Mouse (Mus musculus) layer of hippocampus, postnatal 25 days (tissue): ENCODE results near the gene Qrich1. TPM values are rescaled to one million over a fixed set of nuclear protein-coding genes. Genes with fewer than 3 reads are reported as not detected.

Source experiments
- DNase-seq, 2 experiments: peaks; one replicate each; pipeline ENCODE4 v3.0.0; 2022; ENCODE audit warnings: mixed read lengths in 2 of 2, low spot score in 1 of 2; ENCODE audit errors: extremely low spot score in 1 of 2
- total RNA-seq, 2 experiments: library from RNA; stranded (reverse); gene quantifications; 2 replicates each; pipeline ENCODE4 v1.2.3; 2021

The Qrich1 gene
- total RNA-seq, 2 experiments from 2014 or later: 133 to 142 TPM

DNA sequence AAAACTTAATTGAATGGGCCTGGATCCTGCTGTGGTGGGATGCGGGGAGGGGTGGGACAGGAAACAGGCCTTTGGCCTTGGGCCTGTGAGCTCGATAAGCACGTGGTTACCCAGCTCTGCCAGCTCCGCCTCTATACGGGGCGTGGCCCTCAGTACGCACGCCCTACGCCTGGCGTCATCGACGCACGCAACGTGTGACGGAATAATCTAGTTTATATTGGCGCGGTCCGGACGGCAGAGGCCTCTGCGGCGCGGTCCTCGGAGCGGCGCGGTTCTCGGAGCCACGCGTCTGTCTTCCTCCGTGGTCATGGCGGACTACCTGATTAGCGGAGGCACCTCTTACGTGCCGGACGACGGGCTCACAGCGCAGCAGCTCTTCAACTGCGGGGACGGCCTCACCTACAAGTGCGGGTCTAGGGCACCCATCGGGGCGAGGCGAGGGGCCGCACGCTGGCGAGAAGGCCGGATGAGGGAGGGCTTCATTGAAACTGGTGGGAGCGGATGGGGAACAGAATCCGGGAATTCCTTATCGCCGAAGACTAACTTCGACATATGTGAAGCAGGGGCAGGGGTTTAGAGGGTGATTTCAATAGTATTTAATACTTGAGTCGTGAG lies 43.7 kb downstream of the Qrich1 start, which contains the start of gene Impdh2:
TSS of gene Impdh2 (plus strand) at position 60 of the 615 bp plus-strand sequence.
- peak; percentile 85 to 87 for DNase-seq

DNA sequence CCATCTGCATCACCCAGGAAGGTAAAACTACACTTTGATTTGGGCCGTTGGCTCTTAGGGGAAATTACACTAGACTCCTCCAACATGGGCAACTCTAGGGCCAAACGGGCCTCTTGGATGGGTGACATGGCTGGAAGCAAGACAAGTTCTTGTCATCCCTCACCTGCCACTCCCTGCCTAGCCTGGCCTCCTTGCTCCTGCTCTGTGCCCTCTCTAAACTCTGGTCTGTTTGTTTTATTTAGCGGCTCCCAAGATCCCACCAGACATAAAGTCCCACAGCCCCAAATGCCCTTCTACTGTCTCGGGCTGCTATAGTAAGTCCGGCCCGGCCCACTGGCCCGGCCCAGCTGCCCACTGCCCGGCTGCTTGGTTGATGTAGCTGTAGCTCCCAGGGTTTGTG lies 47.1 kb downstream of the Qrich1 start:
- DNase-seq: no peak

DNA sequence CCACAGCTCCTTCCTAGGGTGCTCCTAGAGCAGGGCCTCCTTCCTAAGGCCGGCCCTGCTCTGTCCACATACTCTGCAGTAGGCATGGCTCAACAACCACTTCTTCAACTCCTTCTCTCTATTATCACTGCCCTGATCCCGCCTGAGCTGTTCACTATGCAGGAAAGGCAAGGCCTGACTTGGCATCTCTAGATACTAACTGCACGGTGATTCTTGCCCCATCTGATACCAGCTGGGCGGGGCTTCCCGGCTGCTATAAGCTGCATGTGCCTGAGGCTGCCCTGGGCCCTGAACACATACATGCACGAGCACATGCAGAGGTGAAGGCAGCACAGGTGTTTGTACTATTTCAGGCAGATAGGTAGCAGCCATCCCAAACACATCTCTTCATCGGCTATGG lies 47.5 kb downstream of the Qrich1 start:
- no peak for DNase-seq

DNA sequence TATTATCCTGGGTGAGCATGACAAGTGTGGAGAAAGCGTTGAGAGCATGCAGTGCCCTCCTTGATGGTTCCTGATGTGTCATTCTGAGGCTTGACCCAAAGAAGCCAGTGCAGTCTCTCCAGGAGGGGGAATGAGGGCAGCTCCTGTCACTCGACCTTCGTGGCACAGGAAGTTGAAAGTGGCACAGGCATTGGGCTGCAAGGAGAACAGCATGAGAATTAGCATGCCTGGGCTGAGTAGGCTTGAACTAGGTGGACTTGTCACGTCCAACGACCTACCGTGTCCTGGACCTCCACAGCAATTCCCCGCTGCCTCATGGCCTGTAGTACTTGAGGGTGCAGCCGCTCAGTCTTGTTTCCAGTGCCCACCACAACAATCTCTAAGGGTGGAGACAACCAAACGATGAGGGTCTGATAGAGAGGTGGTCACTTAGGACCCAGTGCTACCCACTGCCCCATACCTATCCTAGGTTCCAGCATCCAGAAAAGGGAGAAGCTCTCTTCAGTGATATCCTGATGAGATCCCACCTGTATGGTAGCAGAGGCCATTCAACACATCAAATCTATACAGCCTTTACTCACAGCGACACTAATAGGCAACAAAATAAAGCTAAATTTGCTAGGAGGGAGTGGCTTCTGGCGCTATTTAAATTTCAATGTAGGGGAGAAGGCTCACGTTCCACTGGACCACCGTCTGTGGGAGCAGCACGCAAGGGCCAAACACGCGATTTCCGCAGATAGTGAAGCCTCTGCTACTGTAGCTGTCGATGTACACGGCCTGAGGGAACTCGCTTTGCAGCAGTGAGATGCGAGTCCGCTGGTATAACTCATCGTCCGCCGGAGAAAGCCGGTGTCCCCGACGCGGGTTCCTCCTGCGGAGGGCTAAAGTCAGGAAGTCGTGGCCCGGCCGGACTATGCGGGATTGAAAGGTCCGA lies 49.5 kb downstream of the Qrich1 start:
- no peak for DNase-seq

DNA sequence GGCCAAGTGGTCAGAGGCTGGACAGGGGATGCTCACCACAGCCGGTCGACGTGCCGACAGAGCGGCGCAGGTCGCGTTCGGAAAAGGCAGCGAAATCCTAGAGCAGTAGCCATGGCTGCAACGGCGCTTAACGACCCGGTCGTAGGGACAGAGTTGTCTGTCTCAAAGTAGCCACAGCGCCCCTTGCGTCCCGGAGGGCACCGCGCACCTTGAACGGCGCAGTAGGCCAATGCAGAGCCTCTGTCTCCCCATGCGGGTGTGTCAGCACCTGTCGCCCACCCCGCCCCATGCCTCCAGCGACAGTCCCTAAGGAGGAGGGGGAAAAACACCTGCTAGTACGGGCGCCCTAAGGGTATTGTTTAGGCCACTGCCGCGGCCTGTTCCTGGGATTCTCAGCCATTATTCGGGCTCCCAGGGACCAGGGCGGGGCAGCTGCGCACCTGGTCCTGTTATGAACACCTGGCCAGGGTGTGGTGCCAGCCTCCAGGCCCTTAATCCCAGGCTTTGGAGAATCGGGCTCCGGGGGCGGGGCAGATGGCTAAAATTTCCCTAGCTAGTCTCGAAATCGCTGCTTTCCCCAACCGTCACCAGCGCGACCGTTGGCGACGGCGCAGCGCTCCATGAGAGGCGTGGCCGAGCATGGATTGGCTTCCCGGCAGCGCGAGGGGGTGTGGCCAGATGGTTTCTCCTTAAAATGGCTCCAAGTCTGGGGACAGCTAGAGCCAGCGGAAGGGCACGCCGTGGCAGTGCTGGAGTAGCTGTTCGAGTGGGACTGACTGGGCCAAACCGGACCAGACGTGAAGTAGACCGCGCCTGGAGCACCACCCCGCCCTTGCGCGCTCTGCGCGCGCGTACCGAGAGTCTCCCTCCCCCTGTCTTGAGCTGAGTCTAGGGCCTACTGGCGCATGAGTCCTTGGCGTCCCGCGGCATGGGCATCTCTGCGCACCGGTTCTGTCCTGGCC lies 50.5 kb downstream of the Qrich1 start, which contains the start of gene Ndufaf3:
TSS of gene Ndufaf3 (minus strand) at position 620 of the 962 bp plus-strand sequence.
- DNase-seq: peak; percentile 96 to 99

DNA sequence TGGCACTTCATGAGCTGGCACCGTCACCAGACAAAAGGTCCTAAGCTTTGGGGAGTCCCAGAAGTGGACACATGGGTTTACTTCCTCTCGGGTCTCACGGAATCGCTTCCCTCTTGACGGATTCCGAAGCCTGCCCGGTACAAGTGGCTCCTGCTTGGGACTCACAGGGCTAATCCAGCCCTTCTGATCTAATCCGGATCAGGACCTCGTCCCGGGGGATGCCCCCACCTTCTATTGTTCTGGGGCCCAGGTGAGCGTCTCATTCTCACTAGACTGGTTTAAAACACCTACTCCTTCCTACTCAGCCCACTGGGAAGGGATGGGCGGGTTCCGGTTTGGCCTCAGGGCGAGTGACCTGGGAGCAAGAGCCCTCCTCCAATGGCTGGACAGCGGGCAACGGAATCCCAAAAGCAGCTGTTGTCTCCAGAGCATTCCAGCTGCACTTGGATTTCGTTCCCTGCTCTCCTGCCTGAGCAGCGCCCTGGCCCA lies 51.4 kb downstream of the Qrich1 start:
- DNase-seq: no peak

DNA sequence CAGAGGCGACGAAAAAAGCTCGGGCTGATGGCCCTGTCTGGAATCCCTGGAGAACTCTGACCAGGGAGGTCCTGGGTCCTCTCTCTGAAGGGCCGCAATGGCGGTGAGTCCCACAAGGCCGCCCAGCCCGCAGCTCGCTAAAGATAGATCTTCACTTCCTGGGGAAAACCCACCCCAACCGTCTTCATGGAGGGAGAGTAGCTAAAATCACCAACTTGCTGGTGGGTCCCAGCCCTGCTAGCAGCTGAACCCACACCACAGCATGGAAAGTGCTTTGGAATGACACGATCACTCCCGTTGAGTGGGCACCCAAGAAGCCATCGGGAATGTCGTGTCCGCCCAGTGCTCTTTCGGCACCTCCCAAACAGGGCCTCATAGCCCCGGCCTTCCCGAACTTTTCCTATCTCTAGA lies 51.9 kb downstream of the Qrich1 start:
- DNase-seq: no peak

DNA sequence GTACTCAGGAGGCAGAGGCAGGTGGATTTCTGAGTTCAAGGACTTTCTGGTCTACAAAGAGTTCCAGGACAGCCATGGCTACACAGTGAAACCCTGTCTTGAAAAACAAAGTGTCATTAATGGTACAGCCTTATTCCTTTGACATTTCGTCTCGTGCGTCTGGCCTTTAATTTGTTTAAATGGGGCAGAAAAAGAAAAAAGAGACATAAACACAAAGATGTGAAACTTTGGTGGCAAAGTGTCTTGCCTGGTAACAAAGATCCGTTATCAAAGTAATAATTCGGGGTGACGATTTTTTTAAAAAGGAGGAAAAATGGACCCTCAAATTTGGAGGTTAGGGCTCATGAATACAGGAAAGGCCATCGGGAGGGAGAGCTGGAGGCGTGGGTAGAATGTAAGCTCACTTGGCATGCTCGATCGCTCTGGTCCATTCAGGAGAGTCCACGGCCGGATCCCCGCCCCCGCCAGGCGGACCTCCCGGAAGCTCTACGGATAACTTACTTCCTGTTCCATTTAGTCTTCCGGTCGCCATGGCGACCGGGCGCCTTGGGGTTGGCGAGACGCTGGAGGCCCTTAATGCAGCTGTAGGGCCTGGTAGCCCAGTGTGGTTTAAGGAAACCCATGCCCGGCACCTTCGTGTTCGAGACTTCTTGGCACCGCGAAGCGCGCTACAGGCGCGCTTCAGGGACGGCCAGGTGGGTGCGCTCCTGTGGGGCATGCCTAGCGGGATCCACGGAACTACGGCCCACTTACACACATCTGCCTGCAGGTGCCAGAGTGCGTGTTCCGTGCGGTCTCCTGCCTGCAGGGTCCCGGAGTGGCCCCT lies 53.0 kb downstream of the Qrich1 start, which contains the start of gene Dalrd3:
TSS of gene Dalrd3 (plus strand) at position 506 of the 826 bp plus-strand sequence.
- DNase-seq: peak; percentile 65 to 70

DNA sequence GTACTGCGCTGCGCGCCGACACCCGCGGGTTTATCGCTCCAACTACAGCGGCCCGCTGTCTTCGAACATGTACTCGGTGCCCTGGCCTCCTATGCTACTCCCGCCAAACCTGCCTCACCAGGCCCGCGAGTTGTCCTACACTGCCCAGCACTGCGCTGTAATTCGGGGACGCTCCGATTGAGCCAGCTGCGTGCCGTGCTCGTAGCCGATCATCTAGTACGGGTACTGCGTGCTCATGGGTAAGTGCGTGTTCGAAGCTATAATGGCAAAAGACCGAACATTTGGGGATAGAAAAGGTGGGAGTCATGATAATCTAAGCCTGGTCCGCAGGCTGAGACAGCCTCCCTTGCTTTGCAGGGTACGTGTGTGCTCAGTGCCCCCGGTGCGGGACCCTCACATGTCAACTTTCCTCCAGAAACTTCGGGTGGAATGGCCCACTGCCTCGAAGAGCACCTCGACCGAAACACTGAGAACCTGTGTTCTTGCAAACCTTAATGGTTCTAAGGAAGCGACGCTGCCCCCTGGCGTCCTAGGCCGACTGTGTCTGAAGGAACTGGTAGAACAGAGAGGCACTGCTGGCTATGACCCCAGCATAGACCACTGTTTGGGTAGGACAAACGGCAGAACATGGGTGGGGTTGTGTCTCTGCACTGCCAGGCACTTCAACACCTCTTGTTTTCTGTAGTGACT lies 53.7 kb downstream of the Qrich1 start:
- peak in 1 of 2 experiments; percentile 76 for DNase-seq

DNA sequence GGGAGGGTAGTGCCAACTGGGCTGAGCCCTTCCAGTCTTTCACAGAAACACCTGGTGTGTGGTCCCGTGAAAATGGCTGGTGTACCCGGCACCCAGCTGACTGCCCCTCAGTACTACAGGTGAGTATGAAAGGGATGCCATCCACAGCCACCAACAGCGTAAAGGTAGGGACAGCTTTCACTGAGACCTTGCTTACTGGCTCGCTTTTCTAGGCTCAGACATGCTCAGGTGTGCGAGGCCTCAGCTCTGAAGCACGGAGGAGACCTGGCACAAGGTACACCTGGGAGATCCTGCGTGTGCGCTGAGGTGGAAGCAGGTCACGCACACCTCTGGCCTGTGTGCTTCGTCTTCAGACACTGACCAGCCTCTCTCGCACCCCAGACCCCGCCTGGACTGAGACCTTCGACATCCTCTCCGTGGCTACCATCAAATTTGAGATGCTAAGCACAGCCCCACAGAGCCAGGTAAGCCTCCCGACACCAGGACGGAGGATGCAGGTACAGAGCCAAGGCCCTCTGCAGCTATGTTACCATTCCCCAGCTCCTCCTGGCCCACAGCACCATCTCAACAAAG lies 54.9 kb downstream of the Qrich1 start:
- DNase-seq: no peak

DNA sequence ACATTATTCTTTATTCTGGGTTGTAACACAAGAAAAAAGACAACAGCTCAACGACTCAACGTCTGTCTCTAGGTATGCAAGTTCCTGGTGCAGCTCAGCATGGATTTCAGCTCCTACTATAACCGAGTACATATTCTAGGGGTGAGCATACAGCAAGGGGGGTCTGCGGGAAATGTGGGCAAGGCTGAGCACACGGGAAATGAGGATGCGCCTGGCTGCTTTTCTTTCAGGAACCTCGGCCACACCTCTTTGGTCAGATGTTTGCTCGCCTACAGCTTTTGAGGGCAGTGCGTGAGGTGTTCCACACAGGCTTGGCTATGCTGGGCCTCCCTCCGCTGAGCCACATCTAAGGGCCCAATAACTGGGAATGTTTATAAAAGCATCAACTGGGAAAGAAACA lies 55.7 kb downstream of the Qrich1 start:
- DNase-seq: no peak

DNA sequence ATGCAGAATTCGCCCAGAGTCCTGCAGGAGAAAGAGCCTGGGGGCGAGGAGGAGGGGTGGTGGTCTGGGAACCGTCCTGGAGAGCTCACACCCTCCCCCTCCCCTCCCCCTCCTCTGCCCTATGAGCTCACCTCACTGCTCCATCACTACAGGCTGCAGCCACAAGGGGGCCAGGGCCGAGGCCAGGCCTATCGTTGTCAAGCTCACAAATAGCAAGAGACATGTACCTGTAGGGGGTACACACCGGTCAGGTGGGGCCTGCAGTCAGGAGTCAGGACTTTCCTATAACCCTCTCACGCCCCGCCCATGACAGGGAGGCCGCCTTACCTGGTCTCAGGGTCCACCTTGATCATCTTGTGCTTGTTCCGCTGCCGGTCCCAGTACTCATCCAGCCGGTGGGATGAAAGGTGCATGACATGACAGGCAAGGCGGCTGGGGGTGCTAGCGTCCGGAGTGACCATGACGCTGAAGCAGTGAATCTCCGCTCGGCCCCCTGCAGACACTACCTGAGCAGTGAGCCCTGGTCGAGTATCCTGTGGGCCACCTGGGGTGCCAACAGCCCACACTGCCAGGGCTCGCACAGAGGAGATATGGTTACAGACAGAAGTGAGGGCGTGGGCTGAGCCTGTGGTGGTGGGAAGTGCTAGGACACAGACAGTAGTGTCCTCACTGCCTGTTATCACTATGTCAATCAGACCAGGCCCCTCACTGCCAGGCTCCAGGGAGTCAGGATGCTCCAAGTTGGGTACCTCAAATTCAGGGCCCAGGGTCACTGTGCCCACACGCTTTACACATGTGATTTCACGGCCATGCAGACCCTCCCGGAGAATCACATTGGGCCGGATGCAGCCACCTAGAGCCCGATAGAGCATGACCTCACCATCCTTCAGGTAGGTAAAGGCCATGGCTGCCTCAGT lies 57.4 kb downstream of the Qrich1 start:
- no peak for DNase-seq

DNA sequence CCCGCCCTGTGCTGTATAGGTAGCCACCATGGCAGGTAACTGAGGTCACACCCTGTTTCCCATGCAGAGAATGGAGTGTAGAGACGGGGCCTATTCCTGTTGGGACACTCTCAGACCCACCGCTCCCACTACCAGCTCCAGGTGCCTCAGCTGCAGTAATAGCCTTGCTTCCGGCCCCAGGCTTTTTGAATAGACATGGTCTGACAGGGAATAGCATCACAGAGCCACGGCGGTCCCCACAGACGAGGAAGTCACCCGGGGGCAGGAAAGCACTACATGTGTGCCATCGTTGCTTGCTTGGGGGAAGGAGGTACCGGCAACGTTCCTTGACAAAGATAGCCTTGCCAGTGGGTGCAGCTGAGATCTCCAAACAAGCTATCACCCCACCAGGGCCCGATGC lies 58.3 kb downstream of the Qrich1 start:
- no peak for DNase-seq

DNA sequence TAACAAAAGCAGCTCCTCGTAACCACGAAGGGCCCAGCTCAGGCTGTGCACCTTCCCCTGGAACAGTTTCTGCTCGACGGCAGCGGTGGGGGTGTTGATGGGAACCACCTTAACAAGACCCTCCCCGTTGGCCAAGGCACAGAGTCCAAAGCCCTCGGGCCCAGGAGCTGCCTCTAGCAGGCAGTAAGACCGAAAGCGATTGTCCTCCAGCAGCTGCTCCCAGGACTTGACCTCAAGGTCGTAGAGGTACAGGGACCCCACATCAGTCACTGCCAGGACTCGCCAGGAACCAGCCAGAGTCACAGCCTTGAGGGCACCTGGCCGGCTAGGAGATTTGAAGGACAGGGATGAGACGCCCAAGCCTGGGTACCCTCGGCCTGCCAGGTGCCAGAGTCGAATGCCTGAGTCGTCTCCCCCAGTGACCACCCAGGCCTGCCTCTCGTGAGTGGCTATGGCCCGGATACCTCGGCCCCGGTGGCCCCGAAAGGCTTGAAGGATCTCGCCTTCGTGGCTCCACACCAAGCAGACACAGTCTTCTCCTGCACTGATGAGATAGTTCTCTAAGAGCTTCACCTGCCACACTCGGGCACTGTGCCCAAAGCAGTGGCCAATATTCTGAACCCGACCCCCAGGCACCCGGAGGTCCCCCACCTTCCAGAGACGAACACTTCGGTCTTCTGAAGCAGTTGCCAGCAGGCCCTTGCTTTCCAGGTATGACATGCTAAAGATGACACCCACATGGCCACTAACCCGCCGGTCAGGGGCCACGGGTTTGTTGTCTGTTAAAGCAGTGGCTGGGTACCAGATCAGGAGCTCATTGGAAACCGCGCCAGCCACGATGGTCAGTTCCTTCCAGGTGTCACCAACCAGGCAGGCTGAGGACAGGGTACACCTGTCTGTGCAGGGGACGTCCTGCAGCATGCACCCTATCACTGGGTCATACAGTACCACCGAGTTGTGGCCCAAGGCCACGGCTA lies 59.0 kb downstream of the Qrich1 start:
- DNase-seq: no peak

DNA sequence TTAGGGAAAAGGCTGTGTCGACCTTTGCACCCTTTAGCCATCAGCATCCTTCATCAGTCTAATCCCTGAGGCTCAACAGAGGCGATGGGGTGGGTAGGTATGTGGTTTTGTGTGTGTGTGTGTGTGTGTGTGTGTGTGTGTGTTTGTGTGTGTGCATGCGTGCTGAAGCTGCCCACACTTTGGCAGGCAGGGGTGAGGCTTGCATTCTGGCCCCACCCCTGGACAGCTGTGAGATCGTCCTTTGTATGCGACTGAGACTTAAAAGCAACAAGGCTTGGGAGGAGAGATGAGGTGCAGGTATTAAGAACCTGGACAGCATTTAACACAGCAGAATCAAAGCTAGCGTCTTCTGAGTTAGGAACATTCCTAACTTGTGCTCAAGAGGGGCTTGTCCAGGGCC lies 60.4 kb downstream of the Qrich1 start:
- DNase-seq: no peak

DNA sequence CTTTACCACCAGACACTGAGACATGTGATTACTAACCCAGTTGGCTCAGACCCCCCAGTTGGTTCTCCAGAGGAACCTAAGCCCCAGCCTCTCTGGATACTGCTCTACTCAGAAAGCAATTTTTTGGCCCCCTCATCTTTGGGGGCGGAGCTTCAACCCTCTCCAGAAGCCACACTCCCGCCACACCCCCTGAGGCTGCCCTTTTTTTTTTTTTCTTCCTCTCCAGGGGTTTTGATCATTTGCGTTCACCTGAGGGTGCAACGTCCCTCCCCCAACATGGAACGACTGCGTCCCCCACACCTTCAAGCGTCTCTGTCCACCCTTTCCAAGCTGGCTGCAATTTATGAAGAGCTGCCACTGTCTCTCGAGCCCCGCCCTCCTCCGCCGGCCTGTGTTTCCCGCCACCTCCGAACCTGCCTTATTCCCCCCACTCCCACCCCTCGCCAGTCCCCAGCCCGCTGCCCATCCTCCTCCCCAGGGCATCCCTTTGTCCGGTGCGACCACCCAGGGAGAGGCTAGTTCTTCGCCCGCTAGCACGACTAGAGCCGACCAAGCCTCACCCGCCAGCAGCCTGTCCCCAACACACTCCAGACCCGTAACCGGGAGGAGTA lies 61.4 kb downstream of the Qrich1 start:
- no peak for DNase-seq
